Mouse (Mus musculus): ENCODE measurements around the gene Pitpnc1.

DNA sequence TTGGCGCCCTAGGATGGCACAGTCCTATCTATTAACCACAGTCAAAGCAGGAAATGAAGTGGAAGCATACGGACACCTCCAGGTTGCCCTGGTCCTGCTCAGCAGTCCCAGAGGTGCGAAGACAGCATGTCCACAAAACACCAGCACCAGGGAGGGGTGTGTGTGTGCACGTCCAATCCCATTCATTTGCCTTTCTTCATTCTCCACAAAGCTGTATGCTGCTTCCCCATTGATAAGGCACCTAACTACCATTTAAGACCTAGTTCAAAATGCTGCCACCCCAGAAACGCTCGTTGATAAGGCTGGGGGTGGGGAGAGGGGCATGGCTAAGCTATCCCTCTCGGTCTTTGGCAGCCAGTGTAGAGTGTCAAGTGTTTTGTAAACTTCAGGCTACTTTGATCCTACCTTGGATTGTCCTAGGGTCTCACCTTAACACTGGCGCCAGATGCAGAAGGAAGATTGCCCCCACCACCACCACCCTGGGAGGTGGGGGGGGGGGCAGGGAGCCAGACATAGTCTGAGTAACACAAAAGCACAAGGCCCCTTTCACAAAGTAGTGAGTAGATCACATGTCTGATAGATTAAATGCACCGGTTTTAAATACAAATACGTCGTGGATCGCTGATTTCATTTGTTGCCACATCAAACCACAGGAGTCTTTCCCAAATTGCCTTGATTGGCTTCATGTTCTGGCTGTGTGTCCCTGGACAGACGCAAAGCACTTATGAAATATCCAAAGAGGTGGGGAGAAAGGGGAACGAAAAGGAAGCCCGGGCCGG is 2.1 kb downstream of the Pitpnc1 start:
- TF ChIP-seq CTCF (IDR thresholded peaks at IDR 0.05; ENCODE audit: control insufficient read depth, insufficient read depth, insufficient read length) (no peak), USF1 (IDR thresholded peaks at IDR 0.05; ENCODE audit: low read depth) (no peak)

Data from C2C12 (cell line).